Mouse (Mus musculus) testis, postnatal 10 days (tissue): ENCODE data around the gene Fip1l1.

ENCODE experiments used
- DNase-seq: peaks from one replicate; pipeline ENCODE4 v3.0.0; 2021; ENCODE audit warnings: low spot score

Fip1l1 gene

DNA sequence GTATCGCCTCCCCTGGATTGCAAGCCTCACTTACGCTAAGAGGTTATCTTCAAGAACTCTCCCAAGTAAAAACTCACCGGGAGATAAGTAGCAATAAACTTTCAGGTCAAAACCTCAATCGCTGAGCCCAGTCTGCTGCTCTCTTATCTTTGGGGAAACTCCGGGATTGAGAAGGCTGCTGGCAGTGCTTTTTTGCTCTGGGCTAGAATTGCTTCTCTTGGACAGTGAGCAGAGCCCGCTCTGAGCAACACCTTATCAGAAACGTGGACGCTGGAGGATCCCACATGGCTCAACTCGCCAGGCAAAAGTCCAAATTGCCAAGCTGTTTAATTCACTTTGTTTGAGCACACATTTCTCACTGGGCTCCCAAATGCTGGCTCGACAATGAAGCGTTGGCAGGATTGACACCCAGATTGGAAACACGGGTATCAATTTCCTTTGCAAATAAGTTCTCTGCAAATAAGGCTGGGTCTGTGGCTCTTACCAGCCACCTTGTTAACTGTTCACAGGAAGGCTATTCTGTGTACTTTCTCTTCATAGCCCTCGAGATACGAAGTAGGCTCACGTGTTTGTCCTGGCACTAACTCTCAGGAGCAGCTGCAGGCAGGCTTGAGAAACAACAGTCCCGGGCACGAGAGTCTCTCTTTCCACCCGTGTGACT is 78.4 kb downstream of the Fip1l1 start:
- DNase-seq, result peak; percentile 50

DNA sequence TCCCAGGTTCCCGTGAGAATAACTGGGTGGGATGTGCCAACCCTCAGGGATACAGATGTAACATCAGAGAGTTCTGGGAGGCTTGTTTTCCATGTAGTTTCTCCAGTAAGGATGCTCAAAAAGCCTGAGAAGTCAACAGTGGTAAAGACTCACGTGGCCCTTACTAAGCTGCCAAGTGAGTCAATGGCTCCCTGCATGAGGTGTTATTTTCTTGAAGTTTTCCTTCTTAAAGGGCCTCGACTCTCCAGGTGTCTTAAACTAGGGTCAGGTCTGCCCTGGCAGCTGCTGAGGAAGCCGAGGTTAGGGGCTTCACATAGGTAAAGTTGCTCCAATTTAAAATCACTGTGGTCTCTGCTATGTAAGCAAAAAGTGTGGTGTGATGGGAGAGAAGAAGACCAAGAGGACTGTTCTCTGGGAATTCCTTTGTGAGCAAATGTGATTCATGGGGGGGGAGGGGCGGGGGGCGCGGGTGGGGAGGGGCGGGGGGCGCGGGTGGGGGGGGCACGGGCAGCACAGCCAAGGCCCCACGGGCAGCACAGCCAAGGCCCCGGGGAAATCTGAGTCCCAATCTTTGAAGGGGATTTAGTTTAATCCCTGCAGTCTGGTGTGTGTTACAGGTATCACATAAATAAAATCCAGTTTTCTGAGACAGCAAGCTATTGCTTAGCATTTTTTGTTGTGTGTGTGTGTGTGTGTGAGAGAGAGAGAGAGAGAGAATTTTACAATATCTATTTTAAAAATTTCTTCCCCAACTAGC is 82.7 kb downstream of the Fip1l1 start:
- DNase-seq, result no peak

DNA sequence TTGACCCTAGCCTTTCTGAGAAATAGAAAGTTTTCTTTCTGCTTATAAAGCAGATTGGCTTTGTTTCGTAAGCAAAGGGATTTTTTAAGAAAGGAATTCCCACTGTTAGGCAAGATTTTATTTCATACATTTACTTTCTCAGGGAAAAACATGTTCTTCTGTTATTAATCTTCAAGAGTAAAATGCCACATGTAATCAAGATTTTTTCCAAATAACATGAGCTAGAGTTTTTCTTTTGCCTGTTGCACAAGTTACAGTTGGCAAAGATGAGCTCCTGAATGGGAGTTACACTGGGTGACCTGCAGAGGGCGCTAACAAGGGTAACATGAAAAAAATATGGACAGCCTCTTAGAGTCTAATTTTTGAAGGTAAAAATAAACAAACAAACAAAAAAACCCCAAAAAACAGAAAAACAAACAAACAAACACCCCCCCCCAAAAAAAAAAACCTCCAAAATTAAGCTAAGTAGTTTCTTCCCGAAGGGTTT is 83.4 kb downstream of the Fip1l1 start:
- peak; percentile 80 for DNase-seq

DNA sequence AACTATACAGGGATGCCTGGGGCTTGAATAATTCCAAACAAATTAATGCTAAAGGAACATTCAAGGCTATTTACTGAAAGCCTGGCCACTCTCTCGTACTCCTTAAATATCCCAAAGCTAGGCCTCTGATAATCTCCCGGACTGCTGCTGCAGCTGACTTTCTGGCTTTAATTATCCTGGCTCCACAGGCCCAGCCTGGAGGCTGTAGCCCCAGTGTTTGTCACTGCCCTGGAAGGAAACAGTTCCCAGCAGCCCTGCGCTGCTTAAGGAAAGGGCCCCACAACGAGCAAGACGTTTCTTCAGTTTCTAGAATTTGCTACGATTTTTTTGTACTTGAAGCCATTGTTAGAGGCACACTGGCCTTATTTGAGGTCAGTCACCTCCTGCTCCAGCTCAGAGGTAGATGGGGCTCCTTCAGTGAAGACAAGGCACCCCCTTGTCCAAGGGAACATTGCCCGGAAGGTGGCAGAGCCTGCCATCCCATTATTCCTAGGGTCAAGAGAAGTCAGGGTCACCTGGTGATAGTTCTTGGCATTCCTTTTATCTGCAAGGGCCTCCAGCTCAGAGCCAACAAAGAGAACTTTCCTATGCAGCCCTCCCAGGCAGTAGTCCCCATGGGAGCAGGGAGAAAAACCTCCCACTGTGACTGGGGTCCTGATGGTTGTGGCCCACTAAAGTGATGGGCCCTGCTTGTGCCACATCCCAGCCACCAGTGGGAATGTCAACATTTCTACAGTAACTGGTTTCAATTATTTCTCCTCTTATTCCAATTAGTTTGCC is 86.6 kb downstream of the Fip1l1 start:
- no peak for DNase-seq

DNA sequence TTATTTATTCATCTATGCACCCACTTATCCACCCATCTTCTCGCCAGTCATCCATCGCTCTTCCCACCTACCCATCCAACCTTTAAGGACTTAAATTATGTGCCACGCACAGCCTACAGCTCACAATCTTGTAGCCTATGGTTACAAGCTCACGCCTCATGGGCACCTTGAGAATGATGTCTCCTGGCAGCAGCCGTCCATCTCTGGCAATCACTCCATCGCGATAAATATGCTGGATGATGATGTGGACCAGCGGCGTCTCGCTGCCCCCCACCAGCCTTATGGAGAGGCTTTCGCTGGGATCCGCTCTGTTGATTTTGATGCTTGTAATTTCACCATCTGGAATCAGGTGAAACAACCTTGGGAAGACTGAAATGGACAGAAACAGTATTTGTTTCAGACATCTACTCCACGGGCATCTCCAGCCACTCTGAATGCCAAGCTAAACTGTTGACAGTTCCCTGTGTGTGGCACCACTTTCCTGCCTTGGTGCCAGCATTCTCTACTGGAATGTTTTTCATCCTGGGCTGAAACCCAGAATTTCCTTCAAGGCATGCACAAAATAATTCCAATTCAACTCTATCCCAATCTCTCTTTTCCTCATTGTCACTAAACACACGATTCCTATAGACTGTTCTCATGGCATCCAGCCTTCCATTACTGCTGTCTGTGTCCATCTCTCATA is 88.2 kb downstream of the Fip1l1 start:
- DNase-seq, result no peak

DNA sequence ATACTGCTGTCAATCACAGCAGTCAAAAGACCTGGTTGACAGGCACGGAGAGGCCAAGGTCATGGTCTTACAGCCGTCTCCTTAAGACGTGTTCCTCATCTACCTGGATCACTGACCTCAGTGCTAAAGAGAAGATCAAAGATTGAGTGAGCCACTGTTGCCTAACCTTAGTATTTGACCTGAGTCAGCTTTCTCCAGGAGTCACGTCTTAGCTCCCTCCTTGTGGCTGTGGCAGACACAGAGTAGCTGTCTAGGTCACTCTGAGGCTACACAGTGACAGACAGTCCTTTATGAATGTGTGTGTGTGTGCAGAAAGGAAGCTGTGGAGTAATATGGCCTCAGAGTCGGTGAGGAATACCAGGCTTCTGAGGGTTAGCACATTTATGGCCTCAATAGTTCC is 89.1 kb downstream of the Fip1l1 start:
- no peak for DNase-seq

DNA sequence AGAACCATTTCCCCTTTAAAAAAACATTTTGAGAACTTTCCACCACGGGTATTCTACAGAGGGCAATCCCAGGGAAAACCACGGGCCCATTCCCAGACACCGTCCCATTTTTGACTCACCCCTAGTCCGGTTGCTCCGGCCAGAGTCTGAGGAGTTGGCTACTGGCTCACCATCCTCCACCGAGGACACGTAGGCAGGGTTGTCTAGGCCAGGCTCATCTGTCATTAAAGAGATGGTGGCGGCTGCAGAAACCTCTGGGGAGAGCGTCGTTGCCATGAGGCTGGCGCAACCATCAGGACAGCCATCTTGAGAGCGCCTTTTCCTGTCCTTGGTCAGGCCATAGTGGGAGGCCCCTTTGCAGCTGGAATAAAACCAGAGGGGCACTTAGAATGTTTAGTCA is 92.8 kb downstream of the Fip1l1 start:
- no peak for DNase-seq

DNA sequence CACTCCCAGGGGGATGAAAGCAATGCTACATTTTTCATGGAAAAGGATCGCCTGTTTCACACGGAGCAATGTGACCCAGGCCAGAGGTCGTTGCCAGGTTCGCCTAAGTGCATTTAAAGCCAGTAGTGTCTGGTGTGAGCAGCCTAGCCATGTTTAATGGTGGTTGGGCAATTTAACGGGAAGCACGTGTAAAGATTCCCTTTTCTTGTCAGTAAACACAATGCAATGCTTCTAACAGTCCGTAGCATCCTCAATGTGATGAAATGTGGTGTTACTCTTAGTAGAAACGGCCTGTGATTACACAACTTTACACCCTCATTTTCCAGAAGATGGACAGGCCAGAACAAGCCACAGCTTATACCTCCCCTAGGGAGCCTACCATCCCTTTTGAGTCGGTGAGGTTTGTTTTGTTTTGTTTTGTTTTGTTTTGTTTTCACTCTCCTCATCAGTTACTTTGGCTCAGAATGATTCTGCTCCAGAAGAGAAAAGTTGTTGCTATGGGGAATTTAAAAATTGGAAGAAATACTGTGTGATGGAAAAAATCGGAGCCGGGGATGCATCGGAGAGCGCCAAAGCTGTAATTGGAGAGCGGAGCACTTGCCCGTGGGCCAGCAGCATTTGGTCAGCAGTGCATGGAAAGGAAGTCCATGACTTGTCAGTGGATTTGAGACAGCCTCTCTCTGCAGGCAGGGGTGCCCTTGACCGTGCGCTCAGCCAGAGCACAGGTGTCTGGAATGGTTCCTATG is 97.3 kb downstream of the Fip1l1 start:
- no peak for DNase-seq

DNA sequence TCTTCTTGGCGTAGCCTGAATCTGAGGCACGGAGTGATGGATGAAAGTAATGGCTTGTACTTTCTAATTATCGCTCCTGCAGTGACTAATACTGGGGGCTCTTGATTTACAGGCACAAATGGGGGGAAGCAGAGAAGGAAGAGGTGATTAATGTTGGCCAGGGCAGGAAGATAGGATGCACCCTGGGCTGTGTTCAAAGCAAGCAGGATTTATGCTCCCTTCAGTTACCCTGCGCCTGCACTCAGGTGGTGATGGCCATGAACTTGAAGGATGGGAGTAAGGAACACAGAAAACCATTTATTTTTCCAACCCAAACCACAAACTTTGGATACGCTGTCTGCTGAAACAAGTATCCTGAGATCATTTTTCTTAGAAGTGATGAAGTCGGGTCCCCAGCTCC is 98.2 kb downstream of the Fip1l1 start:
- no peak for DNase-seq

DNA sequence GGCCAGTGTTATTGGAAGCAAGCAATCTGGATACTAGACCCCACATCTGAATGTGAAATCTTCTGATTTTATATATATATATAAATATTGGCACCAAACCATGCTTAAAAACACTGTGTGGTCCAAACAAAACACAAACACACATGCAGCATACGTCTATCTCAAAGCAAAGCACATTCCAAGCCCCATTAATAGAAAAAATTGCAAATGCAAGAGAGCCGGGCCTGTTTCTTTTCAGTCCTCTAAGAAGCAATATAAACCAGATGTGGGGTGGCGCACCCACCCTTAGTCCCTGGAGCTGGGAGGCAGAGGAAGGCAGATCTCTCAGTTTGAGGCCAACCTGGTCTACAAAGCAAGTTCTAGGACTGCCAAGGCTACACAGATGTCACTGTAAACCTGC is 99.1 kb downstream of the Fip1l1 start:
- no peak for DNase-seq

DNA sequence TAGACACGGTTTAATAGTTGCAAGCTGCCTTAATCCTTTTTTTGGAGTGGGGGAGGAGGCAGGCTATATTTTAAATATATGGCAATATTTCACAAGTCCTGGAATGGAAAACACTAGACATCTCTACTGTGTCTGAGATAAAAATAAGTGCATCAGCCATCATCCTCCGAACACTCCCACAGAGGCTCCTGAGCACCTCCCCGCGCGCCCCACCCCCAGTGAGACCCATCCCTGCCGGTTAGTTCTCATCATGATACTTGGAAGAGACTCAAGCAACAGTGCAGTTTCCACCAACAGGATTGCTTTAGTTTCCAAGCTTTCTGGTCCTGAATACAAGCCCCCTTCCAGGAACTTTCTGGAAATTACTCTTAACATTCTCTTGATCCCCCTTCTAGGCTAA is 104.3 kb downstream of the Fip1l1 start:
- DNase-seq, result no peak

DNA sequence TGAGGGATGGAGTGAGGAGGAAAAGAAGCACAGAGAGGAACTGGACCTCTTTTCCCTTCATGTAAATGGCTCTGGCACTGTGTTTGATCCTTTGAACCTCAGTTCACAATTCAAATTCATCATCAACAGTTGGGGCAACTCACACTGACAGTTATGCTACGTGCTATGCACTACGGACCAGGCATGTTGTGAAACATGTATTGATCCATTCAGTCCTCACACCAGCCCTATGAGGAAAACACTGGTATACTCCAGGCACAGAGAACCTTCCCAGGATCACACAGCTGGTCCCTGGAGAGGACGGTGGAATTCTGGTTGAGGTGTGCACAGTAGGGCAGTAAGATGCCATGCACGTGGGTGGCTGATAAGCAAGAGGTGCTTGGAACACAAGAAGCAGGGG is 105.3 kb downstream of the Fip1l1 start:
- no peak for DNase-seq

DNA sequence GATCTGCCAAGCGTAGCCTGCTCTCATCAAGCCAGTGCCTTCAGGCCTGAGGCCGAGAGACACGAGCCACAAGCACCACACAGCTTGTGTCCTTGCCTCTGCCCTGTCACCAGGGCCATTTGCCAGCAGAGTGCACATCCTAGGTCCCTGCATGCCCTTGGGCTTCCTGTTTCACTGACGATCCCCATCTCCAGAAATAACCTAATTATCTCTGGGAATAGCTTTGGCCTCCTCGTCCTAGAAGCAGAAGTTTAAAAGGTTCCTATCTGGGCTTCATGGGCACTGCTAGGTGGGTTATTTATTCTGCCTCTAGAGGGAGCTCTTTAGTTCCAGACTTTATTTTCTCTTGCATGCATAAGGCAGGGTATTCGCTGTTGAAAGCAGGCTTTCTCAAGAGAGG is 105.8 kb downstream of the Fip1l1 start:
- peak; percentile 57 for DNase-seq

DNA sequence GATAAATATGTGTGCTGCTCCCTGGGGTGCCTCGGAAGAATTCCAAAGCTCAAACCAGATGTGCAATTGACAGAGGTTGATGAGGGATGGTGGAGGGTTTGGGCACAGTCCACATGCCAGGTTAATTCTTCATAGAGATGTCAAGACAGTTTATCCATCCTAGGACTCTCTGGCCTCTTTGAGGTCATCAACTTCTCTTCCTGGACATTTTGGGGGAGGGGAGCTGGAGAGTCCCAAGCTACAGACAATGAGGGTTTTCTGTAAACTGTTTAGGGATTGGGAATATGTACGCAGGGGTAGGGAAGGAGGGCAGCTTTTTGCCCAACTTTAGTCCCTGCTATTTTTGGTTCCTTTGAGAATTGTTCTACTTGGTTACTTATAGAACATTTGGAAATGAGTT is 107.0 kb downstream of the Fip1l1 start:
- no peak for DNase-seq

DNA sequence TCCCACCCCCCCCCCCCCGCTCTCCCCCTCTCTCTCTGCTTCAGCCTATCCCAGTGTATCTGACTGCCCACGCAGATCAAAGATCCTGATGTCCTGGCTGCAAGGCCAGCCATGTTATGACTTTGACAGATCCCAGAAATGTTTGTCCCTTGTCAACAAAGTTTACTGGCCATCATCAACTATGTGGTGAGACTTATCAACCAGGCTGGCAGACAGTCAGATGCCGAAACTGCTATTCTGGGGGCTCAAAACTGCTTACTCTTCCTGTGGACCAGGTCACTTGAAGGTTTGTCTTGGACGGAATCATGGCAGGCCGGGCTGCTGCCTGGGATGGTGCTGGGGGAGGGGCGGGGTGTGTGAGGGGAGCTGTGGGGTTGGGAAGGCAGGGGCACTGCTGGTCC is 112.3 kb downstream of the Fip1l1 start:
- no peak for DNase-seq

DNA sequence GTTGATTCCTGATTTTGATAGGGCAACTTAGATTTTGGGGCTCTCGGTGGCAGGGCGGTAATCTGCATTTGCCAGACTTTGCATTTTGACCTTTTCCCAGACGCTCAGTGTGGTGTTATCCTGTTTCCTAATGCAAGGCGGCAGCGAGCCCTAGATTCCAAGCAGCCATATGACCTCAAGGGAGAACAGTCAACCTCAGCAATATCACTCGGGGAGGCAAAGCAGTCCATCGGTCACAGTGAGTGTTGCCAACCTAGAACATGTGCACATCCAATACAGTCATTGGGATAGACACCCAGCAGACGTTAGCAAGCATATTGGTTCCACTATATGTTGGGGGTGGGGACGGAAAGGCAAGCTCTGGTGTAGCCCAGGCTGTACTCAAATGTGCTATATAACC is 113.0 kb downstream of the Fip1l1 start:
- DNase-seq, result no peak
